Mouse (Mus musculus) embryonic facial prominence, embryonic 10.5 days (tissue): ENCODE measurements around the gene Aldh1l1. TPM values are rescaled to one million over a fixed set of nuclear protein-coding genes. Genes with fewer than 3 reads are reported as not detected.

Experiments
- DNase-seq: peaks from one replicate; pipeline ENCODE4 v3.0.0-alpha.2; 2017; ENCODE audit warnings: low spot score
- H3K27ac ChIP-seq: fragments of 300-500 bp; sonication (generic); replicated peaks from 2 replicates; pipeline ENCODE4 v1.5.1; 2016; ENCODE audit warnings: mild to moderate bottlenecking
- H3K27me3 ChIP-seq: fragments of 300-500 bp; sonication (generic); replicated peaks from 2 replicates; pipeline ENCODE4 v1.6.1; 2016; ENCODE audit warnings: low read depth, mild to moderate bottlenecking; ENCODE audit not compliant: poor library complexity, severe bottlenecking
- H3K36me3 ChIP-seq: fragments of 300-500 bp; sonication (generic); replicated peaks from 2 replicates; pipeline ENCODE4 v1.6.1; 2016; ENCODE audit warnings: mild to moderate bottlenecking, moderate library complexity
- H3K4me1 ChIP-seq: fragments of 300-500 bp; sonication (generic); 2 replicates; pipeline ENCODE4 v1.6.1; 2016
- H3K4me3 ChIP-seq: fragments of 300-500 bp; sonication (generic); 2 replicates; pipeline ENCODE4 v1.5.1; 2016; ENCODE audit warnings: mild to moderate bottlenecking, moderate library complexity
- H3K9me3 ChIP-seq: fragments of 300-500 bp; sonication (generic); 2 replicates; pipeline ENCODE4 v1.6.1; 2016; ENCODE audit warnings: mild to moderate bottlenecking
- WGBS: fragments of 180-500 bp; shearing (Covaris S2); methylation state at CpG from one replicate; pipeline ENCODE4 v1.1.7; 2016; 5-methylcytosine and 5-hydroxymethylcytosine counted together
- polyA plus RNA-seq: library from polyadenylated mRNA; unstranded; fragments of >200 nt; fragmentation: Nextera tagmentation; extraction: Ambion mirVana; gene quantifications from 2 replicates; pipeline ENCODE4 v1.2.1, GENCODE M21; 2016

Aldh1l1 gene
- polyA plus RNA-seq, 1 experiment from 2014 or later: 2.1 TPM

DNA sequence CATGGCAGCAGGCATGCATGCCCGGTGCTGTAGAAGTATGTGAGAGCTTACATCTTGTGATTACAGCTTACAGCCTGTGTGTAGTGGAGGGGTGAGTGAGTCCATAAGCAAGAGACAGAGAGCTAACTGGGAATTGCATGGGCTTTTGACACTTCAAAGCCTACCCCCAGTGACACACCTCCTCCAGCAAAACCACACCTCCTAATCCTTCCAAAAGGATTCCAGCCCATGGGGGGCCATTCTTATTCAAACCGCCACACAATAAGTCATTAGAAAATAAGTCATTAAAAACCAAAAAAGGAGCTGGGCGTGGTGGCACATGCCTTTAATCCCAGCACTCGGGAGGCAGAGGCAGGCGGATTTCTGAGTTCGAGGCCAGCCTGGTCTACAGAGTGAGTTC lies 162.2 kb downstream of the Aldh1l1 start:
- DNase-seq: no peak
- no peaks in the 10 kb centered on the region for H3K36me3 ChIP-seq
- no peaks in the 10 kb centered on the region for H3K9me3 ChIP-seq
- no peak overlapping the region for H3K27ac ChIP-seq
- H3K4me1 ChIP-seq: peaks cover 14% of the 10 kb centered on the region
- no peak overlapping the region for H3K4me3 ChIP-seq
- no peaks in the 10 kb centered on the region for H3K27me3 ChIP-seq
- WGBS: 92% methylated on average over 6 of the region's 6 CpGs

DNA sequence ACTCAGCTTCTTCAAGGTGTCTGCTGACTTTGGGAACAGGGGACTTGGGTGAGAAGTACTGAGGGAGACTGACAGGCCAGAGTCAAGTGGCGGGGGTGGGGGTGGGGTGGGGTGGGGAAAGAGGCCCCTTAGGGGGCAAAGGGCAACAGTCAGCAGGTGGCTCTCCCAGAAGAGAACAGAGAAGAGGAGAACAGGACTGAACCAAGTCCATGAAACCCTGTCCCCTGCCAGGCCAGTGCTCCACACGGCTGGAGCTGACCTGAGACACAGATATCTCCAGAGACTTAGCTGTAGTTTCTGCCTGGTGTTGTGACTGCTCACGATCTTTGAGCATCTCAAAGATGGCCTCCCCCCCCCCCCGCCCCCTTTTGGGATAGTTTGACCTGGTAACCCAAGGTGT lies 163.1 kb downstream of the Aldh1l1 start:
- 68% methylated on average over 4 of the region's 4 CpGs for WGBS
- DNase-seq: no peak

More for the DNA sequence above, 163.1 kb downstream of the Aldh1l1 start:
- Histone ChIP-seq H3K9me3 (no peaks in the 10 kb centered on the region), H3K36me3 (no peaks in the 10 kb centered on the region), H3K4me1 (peaks cover 14% of the 10 kb centered on the region), H3K4me3 (no peak overlapping the region), H3K27ac (no peak overlapping the region), H3K27me3 (no peaks in the 10 kb centered on the region)

Other genes with a start within 250 kb of the Aldh1l1 start
- not detected in 2 replicates for gene Vmn1r54, start 240.1 kb upstream of the Aldh1l1 start, polyA plus RNA-seq
- gene BC048671, start 185.2 kb upstream of the Aldh1l1 start, polyA plus RNA-seq: not detected in 2 replicates
- 0.09 and 0.11 TPM in 2 replicates for gene Chst13, start 161.2 kb upstream of the Aldh1l1 start, polyA plus RNA-seq
- 0.04 TPM in 1 of 2 replicates, not detected in the other for gene Uroc1, start 153.1 kb upstream of the Aldh1l1 start, polyA plus RNA-seq
- 6.0 and 7.2 TPM in 2 replicates for gene Zxdc, start 116.9 kb upstream of the Aldh1l1 start, polyA plus RNA-seq
- gene Cfap100, start 57.6 kb upstream of the Aldh1l1 start, polyA plus RNA-seq: 0.76 and 0.99 TPM in 2 replicates
- gene Klf15, start 23.9 kb upstream of the Aldh1l1 start, polyA plus RNA-seq: 6.4 and 7.5 TPM in 2 replicates
- 1.7 and 2.2 TPM in 2 replicates for gene Slc41a3, start 118.3 kb downstream of the Aldh1l1 start, polyA plus RNA-seq